10 mouse cellular contexts compared by ENCODE assay signal in the genomic region with DNA sequence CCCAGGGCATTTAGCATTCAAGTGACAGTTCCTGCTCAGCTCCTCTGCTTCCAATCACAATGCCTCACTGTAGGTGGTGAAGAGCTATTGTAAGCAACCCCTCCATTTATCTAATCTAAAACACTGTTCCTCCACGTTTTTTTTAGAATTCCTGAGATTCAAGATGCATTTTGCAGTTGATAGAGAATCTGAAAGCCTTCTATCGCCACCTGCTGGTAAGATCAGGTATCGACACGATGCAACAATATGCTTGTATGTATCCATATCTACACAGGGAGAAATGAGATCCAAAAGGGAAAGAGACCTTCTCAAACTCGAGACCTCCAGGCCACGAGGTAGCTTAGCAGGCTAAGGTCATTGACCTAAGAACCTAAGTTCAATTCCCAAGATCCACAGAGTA. TPM values are rescaled to one million over a fixed set of nuclear protein-coding genes. Genes with fewer than 3 reads are reported as not detected.
DNase-seq lines count a peak whose midpoint lies in the region; ATAC-seq lines count a peak whose summit lies in the region.
"Had no signal": no experiment of that assay in that cellular context is flagged by ENCODE, and none has a peak within 500 bp of the region (broad histone marks: within the 10 kb centered on the region; RNA-seq: fewer than 3 reads in every experiment).

No protein-coding gene starts in this region.

- no peak overlapping the region for H3K27ac ChIP-seq in midbrain, embryonic 11.5 days (ENCODE audit: low read depth, low read length)
- H3K27ac ChIP-seq in midbrain, embryonic 15.5 days: no peak overlapping the region
- no peak overlapping the region for H3K27ac ChIP-seq in embryonic facial prominence, embryonic 11.5 days (replicated peaks; ENCODE audit: low read depth, low read length)
- no peak overlapping the region for H3K27ac ChIP-seq in neural tube, embryonic 11.5 days (ENCODE audit: low read depth, low read length)
- H3K27ac ChIP-seq: neural tube, embryonic 13.5 days had no signal

- peak; percentile 98 for DNase-seq in midbrain, embryonic 11.5 days (ENCODE audit: low spot score, missing footprints)
- peak; percentile 75 to 76 for DNase-seq in adrenal gland, postnatal 36 days
- DNase-seq in embryonic facial prominence, embryonic 11.5 days (ENCODE audit: low spot score): peak; percentile 93
- peak; percentile 92 for DNase-seq in induced T-regulatory cell, adult 2 months (ENCODE audit: low read depth)
- peak; percentile 32 to 69 for DNase-seq in left cerebral cortex, adult 8-10 months (ENCODE audit: low spot score in 2 of 2)
- peak; percentile 79 for DNase-seq in neural tube, embryonic 11.5 days (ENCODE audit: low spot score)
- DNase-seq in thymus, postnatal 14 days: peak; percentile 81

- H3K36me3 ChIP-seq in midbrain, embryonic 11.5 days (ENCODE audit: control insufficient read depth, insufficient read depth, low read length): no peaks in the 10 kb centered on the region
- H3K36me3 ChIP-seq in midbrain, embryonic 15.5 days (replicated peaks): no peaks in the 10 kb centered on the region
- H3K36me3 ChIP-seq in embryonic facial prominence, embryonic 11.5 days (replicated peaks; ENCODE audit: control insufficient read depth, insufficient read depth, low read depth, low read length): no peaks in the 10 kb centered on the region; the same call in 1 of the 2 replicates
- no peaks in the 10 kb centered on the region for H3K36me3 ChIP-seq in neural tube, embryonic 11.5 days (ENCODE audit: control insufficient read depth, insufficient read depth, low read length)

- 5% methylated on average over 6 of the region's 6 CpGs for WGBS in midbrain, embryonic 11.5 days
- 1% methylated on average over 6 of the region's 6 CpGs for WGBS in midbrain, embryonic 15.5 days
- 1% methylated on average over 6 of the region's 6 CpGs for WGBS in embryonic facial prominence, embryonic 11.5 days
- 5% methylated on average over 6 of the region's 6 CpGs for WGBS in neural tube, embryonic 11.5 days

- no peak overlapping the region for H3K4me3 ChIP-seq in midbrain, embryonic 11.5 days (ENCODE audit: low read depth, low read length)
- H3K4me3 ChIP-seq in midbrain, embryonic 15.5 days: no peak overlapping the region
- no peak overlapping the region for H3K4me3 ChIP-seq in embryonic facial prominence, embryonic 11.5 days (ENCODE audit: low read depth, low read length)
- H3K4me3 ChIP-seq in neural tube, embryonic 11.5 days (ENCODE audit: low read depth, low read length): no peak overlapping the region
- H3K4me3 ChIP-seq: erythroblast, embryonic 14.5 days; neural tube, embryonic 13.5 days had no signal

- no peaks in the 10 kb centered on the region for H3K9me3 ChIP-seq in midbrain, embryonic 11.5 days (ENCODE audit: control insufficient read depth, low read length)
- H3K9me3 ChIP-seq in midbrain, embryonic 15.5 days: no peaks in the 10 kb centered on the region
- no peaks in the 10 kb centered on the region for H3K9me3 ChIP-seq in embryonic facial prominence, embryonic 11.5 days (replicated peaks; ENCODE audit: control insufficient read depth, low read length)
- H3K9me3 ChIP-seq in neural tube, embryonic 11.5 days (ENCODE audit: control insufficient read depth, low read length): no peaks in the 10 kb centered on the region
- H3K9me3 ChIP-seq: neural tube, embryonic 13.5 days had no signal

- no peak overlapping the region for H3K9ac ChIP-seq in midbrain, embryonic 11.5 days (ENCODE audit: low read length)
- H3K9ac ChIP-seq in midbrain, embryonic 15.5 days: no peak overlapping the region
- no peak overlapping the region for H3K9ac ChIP-seq in embryonic facial prominence, embryonic 11.5 days (replicated peaks; ENCODE audit: low read length)
- no peak overlapping the region for H3K9ac ChIP-seq in neural tube, embryonic 11.5 days (ENCODE audit: low read length)
- H3K9ac ChIP-seq: neural tube, embryonic 13.5 days had no signal

- H3K27me3 ChIP-seq in midbrain, embryonic 11.5 days (ENCODE audit: control insufficient read depth, insufficient read depth, low read length): no peaks in the 10 kb centered on the region
- no peaks in the 10 kb centered on the region for H3K27me3 ChIP-seq in midbrain, embryonic 15.5 days (replicated peaks)
- H3K27me3 ChIP-seq in embryonic facial prominence, embryonic 11.5 days (ENCODE audit: control insufficient read depth, insufficient read depth, low read length): no peaks in the 10 kb centered on the region
- no peaks in the 10 kb centered on the region for H3K27me3 ChIP-seq in neural tube, embryonic 11.5 days (ENCODE audit: control insufficient read depth, insufficient read depth, low read length)
- H3K27me3 ChIP-seq: neural tube, embryonic 13.5 days had no signal

- H3K4me1 ChIP-seq in midbrain, embryonic 11.5 days (ENCODE audit: control insufficient read depth, insufficient read depth, low read length): no peaks in the 10 kb centered on the region
- no peaks in the 10 kb centered on the region for H3K4me1 ChIP-seq in midbrain, embryonic 15.5 days
- H3K4me1 ChIP-seq in embryonic facial prominence, embryonic 11.5 days (ENCODE audit: control insufficient read depth, insufficient read depth, low read length): no peaks in the 10 kb centered on the region
- H3K4me1 ChIP-seq in neural tube, embryonic 11.5 days (ENCODE audit: control insufficient read depth, insufficient read depth, low read length): no peaks in the 10 kb centered on the region
- H3K4me1 ChIP-seq: neural tube, embryonic 13.5 days had no signal

- no peak overlapping the region for H3K4me2 ChIP-seq in midbrain, embryonic 11.5 days
- H3K4me2 ChIP-seq in midbrain, embryonic 15.5 days: no peak overlapping the region
- H3K4me2 ChIP-seq in embryonic facial prominence, embryonic 11.5 days (ENCODE audit: low read depth, low read length): no peak overlapping the region
- H3K4me2 ChIP-seq in neural tube, embryonic 11.5 days (ENCODE audit: low read depth): no peak overlapping the region
- H3K4me2 ChIP-seq: neural tube, embryonic 13.5 days had no signal

- ATAC-seq in midbrain, embryonic 11.5 days (ENCODE audit: low FRiP score): no peak
- no peak for ATAC-seq in midbrain, embryonic 15.5 days (replicated peaks)
- ATAC-seq in embryonic facial prominence, embryonic 11.5 days (replicated peaks; ENCODE audit: insufficient number of reproducible peaks, low FRiP score, low TSS enrichment, low read depth): no peak
- ATAC-seq in neural tube, embryonic 11.5 days (ENCODE audit: insufficient read depth, low FRiP score, low TSS enrichment): no peak

RNA-seq across cellular contexts. Expression of gene Tnip1, which starts 21.4 kb away (rescaled TPM):
- polyA plus RNA-seq in midbrain, embryonic 11.5 days (2014; fragmentation: Nextera tagmentation; extraction: Ambion mirVana): 8.9 and 9.9 TPM in 2 replicates
- 15.4 and 16.4 TPM in 2 replicates for polyA plus RNA-seq in midbrain, embryonic 15.5 days (2015; fragmentation: Nextera tagmentation; extraction: Ambion mirVana)
- 10 to 100 TPM; 66.4 to 76.0 TPM for total RNA-seq in adrenal gland, postnatal 36 days (2021)
- 9.1 and 11.6 TPM in 2 replicates for polyA plus RNA-seq in embryonic facial prominence, embryonic 11.5 days (2014; fragmentation: Nextera tagmentation; extraction: Ambion mirVana)
- 10 to 100 TPM; 33.0 to 36.3 (median 34.9) TPM for total RNA-seq in left cerebral cortex, adult 8-10 months (2022)
- polyA plus RNA-seq in neural tube, embryonic 11.5 days (2014; fragmentation: Nextera tagmentation; extraction: Ambion mirVana): 12.4 and 13.2 TPM in 2 replicates

RNA-seq across cellular contexts. Expression of gene Anxa6, which starts 49.2 kb away (rescaled TPM):
- 71.2 and 77.6 TPM in 2 replicates for polyA plus RNA-seq in midbrain, embryonic 11.5 days (2014; fragmentation: Nextera tagmentation; extraction: Ambion mirVana)
- polyA plus RNA-seq in midbrain, embryonic 15.5 days (2015; fragmentation: Nextera tagmentation; extraction: Ambion mirVana): 42.2 and 48.0 TPM in 2 replicates
- total RNA-seq in adrenal gland, postnatal 36 days (2021): 100 to 1,000 TPM; 114 to 115 TPM
- polyA plus RNA-seq in embryonic facial prominence, embryonic 11.5 days (2014; fragmentation: Nextera tagmentation; extraction: Ambion mirVana): 112 and 116 TPM in 2 replicates
- total RNA-seq in left cerebral cortex, adult 8-10 months (2022): 10 to 100 TPM; 81.9 to 92.8 (median 85.4) TPM
- 90.1 and 91.8 TPM in 2 replicates for polyA plus RNA-seq in neural tube, embryonic 11.5 days (2014; fragmentation: Nextera tagmentation; extraction: Ambion mirVana)
